Mouse (Mus musculus): ENCODE measurements around the gene Akr1cl.

GRCm38 (mm10) chr1:65037542-65037941, 5.0 kb upstream of the Akr1cl start:
- no peak for TF ChIP-seq GATA1 (IDR thresholded peaks at IDR 0.05; ENCODE audit: borderline replicate concordance, low read length)
- no peak for TF ChIP-seq FLI1 (IDR thresholded peaks at IDR 0.05; ENCODE audit: low read length)
